Mouse (Mus musculus) spleen, adult 2 months (tissue): ENCODE data around the gene Maml2. TPM values are rescaled to one million over a fixed set of nuclear protein-coding genes. Genes with fewer than 3 reads are reported as not detected.

Experiments used
- DNase-seq, 2 experiments: peaks; one replicate each; pipeline versions ENCODE4 v3.0.0 to v3.0.0-alpha.2; 2012 to 2021; ENCODE audit warnings: low spot score in 2 of 2, low read depth in 1 of 2
- H3K27ac ChIP-seq: fragments of 200-500 bp; 2 replicates; pipeline ENCODE4 v1.5.1; 2012; ENCODE audit warnings: low read length, inconsistent platforms; ENCODE audit not compliant: insufficient read depth
- H3K27me3 ChIP-seq: fragments of 200-500 bp; 2 replicates; pipeline ENCODE4 v1.6.1; 2012; ENCODE audit warnings: mild to moderate bottlenecking, moderate library complexity, low read length, inconsistent platforms; ENCODE audit not compliant: control insufficient read depth, insufficient read depth
- H3K36me3 ChIP-seq: fragments of 200-500 bp; 2 replicates; pipeline ENCODE4 v1.6.1; 2012; ENCODE audit warnings: mild to moderate bottlenecking, low read length, inconsistent platforms; ENCODE audit not compliant: control insufficient read depth, insufficient read depth
- H3K4me1 ChIP-seq: fragments of 200-500 bp; 2 replicates; pipeline ENCODE4 v1.6.1; 2011; ENCODE audit warnings: inconsistent platforms; ENCODE audit not compliant: control insufficient read depth, insufficient read depth, insufficient read length
- H3K4me3 ChIP-seq: fragments of 200-500 bp; 2 replicates; pipeline ENCODE4 v1.5.1; 2011; ENCODE audit warnings: mild to moderate bottlenecking, inconsistent platforms; ENCODE audit not compliant: insufficient read depth, insufficient read length; ENCODE audit errors: extremely low read depth
- CTCF ChIP-seq: fragments of 200-500 bp; IDR thresholded peaks from 2 replicates; pipeline ENCODE4 v1.5.1; 2011; ENCODE audit warnings: mild to moderate bottlenecking, inconsistent platforms; ENCODE audit not compliant: insufficient read depth, insufficient read length, insufficient replicate concordance; ENCODE audit errors: extremely low read depth
- POLR2A ChIP-seq: fragments of 200-500 bp; IDR thresholded peaks from 2 replicates; pipeline ENCODE4 v1.6.1; 2011; ENCODE audit warnings: low read depth, low read length, inconsistent platforms
- WGBS: fragments of 180-500 bp; shearing (Covaris S2); methylation state at CpG from one replicate; pipeline ENCODE4 v1.1.7; 2018; 5-methylcytosine and 5-hydroxymethylcytosine counted together
- polyA plus RNA-seq: library from polyadenylated mRNA; depleted of rRNA; stranded (reverse); fragments of >200 nt; gene quantifications from 2 replicates; pipeline ENCODE4 v1.2.3, GENCODE M21; 2012

Gene Maml2
- polyA plus RNA-seq, 1 experiment, result 9.4 TPM

- no peak for TF ChIP-seq POLR2A
- TF ChIP-seq CTCF, result no peak
- no peak overlapping the region for H3K27ac ChIP-seq
- no peak for DNase-seq
- no peak overlapping the region for H3K4me3 ChIP-seq
- H3K4me1 ChIP-seq, result peaks cover 3% of the 10 kb centered on the region; the same call in 1 of the 2 replicates
- no peaks in the 10 kb centered on the region for H3K36me3 ChIP-seq
- no peaks in the 10 kb centered on the region for H3K27me3 ChIP-seq
- WGBS, result 92% methylated on average over 3 of the region's 3 CpGs
Observed at GRCm38 (mm10) chr9:13572847-13573246, 275.1 kb downstream of the Maml2 start.

GRCm38 (mm10) chr9:13574059-13574458 lies 276.3 kb downstream of the Maml2 start:
- 41% methylated on average over 5 of the region's 5 CpGs for WGBS
- H3K4me3 ChIP-seq, result no peak overlapping the region
- H3K27me3 ChIP-seq, result no peaks in the 10 kb centered on the region
- H3K36me3 ChIP-seq, result no peaks in the 10 kb centered on the region
- no peak overlapping the region for H3K27ac ChIP-seq
- DNase-seq, result no peak
- TF ChIP-seq POLR2A (no peak), CTCF (no peak)
- peaks cover 3% of the 10 kb centered on the region; the same call in 1 of the 2 replicates for H3K4me1 ChIP-seq

GRCm38 (mm10) chr9:13574913-13575312 lies 277.2 kb downstream of the Maml2 start:
- DNase-seq, result no peak
- no peaks in the 10 kb centered on the region for H3K36me3 ChIP-seq
- no peak overlapping the region for H3K4me3 ChIP-seq
- peaks cover 3% of the 10 kb centered on the region; the same call in 1 of the 2 replicates for H3K4me1 ChIP-seq
- TF ChIP-seq POLR2A, result no peak
- no peak for TF ChIP-seq CTCF
- no peaks in the 10 kb centered on the region for H3K27me3 ChIP-seq
- 45% methylated on average over 2 of the region's 2 CpGs for WGBS
- H3K27ac ChIP-seq, result no peak overlapping the region

GRCm38 (mm10) chr9:13577150-13577549 lies 279.4 kb downstream of the Maml2 start:
- no peak overlapping the region for H3K27ac ChIP-seq
- H3K4me1 ChIP-seq, result peaks cover 3% of the 10 kb centered on the region; the same call in 1 of the 2 replicates
- TF ChIP-seq CTCF, result no peak
- TF ChIP-seq POLR2A, result no peak
- H3K4me3 ChIP-seq, result no peak overlapping the region
- 86% methylated on average over 1 of the region's 1 CpGs for WGBS
- DNase-seq, result no peak
- H3K36me3 ChIP-seq, result no peaks in the 10 kb centered on the region
- no peaks in the 10 kb centered on the region for H3K27me3 ChIP-seq

GRCm38 (mm10) chr9:13581184-13581583 lies 283.4 kb downstream of the Maml2 start:
- no peak for TF ChIP-seq POLR2A
- TF ChIP-seq CTCF, result no peak
- Histone ChIP-seq H3K27ac (no peak overlapping the region), H3K4me3 (no peak overlapping the region), H3K4me1 (peaks cover 6% of the 10 kb centered on the region; the same call in 1 of the 2 replicates), H3K36me3 (no peaks in the 10 kb centered on the region), H3K27me3 (no peaks in the 10 kb centered on the region)
- no peak for DNase-seq
- 88% methylated on average over 5 of the region's 5 CpGs for whole genome bisulfite sequencing

- H3K27ac ChIP-seq, result no peak overlapping the region
- TF ChIP-seq CTCF, result no peak
- TF ChIP-seq POLR2A, result no peak
- 69% methylated on average over 5 of the region's 5 CpGs for WGBS
Observed at GRCm38 (mm10) chr9:13583952-13584351, 286.2 kb downstream of the Maml2 start.

GRCm38 (mm10) chr9:13584435-13584834 lies 286.7 kb downstream of the Maml2 start:
- no peaks in the 10 kb centered on the region for H3K27me3 ChIP-seq
- H3K36me3 ChIP-seq, result no peaks in the 10 kb centered on the region
- H3K4me1 ChIP-seq, result peaks cover 18% of the 10 kb centered on the region
- 95% methylated on average over 3 of the region's 3 CpGs for WGBS
- no peak overlapping the region for H3K27ac ChIP-seq
- no peak for TF ChIP-seq CTCF
- no peak for TF ChIP-seq POLR2A
- no peak for DNase-seq
- no peak overlapping the region for H3K4me3 ChIP-seq

More at GRCm38 (mm10) chr9:13583952-13584351, 286.2 kb downstream of the Maml2 start:
- Histone ChIP-seq H3K4me3 (no peak overlapping the region), H3K4me1 (peaks cover 18% of the 10 kb centered on the region), H3K36me3 (no peaks in the 10 kb centered on the region), H3K27me3 (no peaks in the 10 kb centered on the region)
- no peak for DNase-seq
